Mouse (Mus musculus) kidney, adult 2 months (tissue): ENCODE data around the gene Nop56.

Experiments
- CTCF ChIP-seq: fragments of 200-500 bp; conservative IDR thresholded peaks from 2 replicates; pipeline ENCODE4 v1.5.1; 2011; ENCODE audit warnings: low read depth, mild to moderate bottlenecking, control low read depth, low read length, moderate library complexity, mixed read lengths; ENCODE audit not compliant: insufficient read depth, insufficient read length
- POLR2A ChIP-seq: fragments of 200-500 bp; IDR thresholded peaks from one replicate; pipeline ENCODE4 v1.6.1; 2011; ENCODE audit warnings: low read depth, low read length, control low read depth

GRCm38 (mm10) chr2:130273732-130274131 lies 498 bp upstream of the Nop56 start:
- TF ChIP-seq CTCF, result no peak
- no peak for TF ChIP-seq POLR2A
